Mouse (Mus musculus) embryo, embryonic 10 days (tissue): ENCODE measurements around the gene Camp.
"Not testable (repeated sequence)": the region's sequence is repeated elsewhere in the genome, so short reads cannot be mapped to it uniquely, and the experiment has no call there.

Experiments used
- DNase-seq: peaks from one replicate; pipeline ENCODE4 v3.0.0-alpha.2; 2015; ENCODE audit warnings: low spot score

Camp gene

DNA sequence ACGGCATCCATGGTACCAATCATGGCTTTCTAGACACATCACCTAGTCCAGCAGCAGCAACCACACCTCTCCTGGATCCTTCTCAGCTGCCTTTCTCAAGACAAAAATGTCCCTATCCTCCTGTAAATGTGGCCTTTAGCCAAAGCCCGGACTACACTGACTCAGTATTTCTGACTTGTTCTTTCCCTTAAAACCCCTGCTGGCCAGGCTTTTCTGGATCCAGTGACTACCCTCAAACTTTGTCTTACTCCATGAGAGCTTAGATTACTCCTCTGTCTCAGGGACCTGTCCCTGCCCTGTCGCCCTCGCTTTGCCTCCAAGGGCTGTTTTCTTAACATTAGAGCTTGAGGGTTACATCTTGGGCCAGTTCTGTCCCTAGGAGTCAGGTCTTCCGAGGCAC lies 682 bp upstream of the Camp start:
- DNase-seq: no peak

- no peak for DNase-seq
Measured at GRCm38 (mm10) chr9:109833088-109833412, 16.4 kb downstream of the Camp start.

DNA sequence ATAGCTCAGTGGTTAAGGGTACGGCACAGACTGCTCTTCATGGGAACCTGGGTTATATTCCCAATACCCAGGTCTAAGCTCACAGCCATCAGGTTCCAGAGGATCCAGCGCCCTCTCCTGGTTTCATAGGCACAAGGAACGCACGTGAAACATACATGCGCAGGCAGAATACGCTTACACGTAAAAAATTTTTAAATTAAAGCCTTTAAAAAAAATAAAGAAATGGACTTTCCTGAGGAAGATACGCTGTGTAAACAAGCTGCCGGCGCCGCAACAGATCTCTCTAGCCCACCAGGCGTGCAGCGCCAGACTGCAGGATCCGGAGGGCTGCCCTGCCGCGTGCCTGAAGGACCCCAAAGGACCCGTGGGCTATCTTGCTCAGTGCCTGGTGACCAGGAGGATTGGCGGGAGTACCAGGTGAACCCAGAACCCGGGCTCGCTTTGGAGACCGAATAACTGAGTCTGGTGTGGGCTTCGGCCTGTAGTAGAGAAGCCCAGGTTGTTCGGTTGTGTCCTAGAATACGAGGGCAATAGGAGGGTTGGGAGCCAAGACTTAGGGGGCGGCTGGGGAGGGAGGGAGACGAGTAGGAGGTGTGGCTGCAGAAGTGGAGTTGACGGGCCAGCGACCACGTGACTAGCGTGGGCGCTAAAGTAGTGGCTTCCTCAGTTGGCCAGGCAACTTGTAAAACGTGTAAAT lies 16.9 kb downstream of the Camp start, which contains the start of gene Nme6:
Gene Nme6, plus strand, starts transcription at position 359 of the 697 bp plus-strand sequence.
- peak; percentile 90 for DNase-seq

GRCm38 (mm10) chr9:109826181-109826580 lies 23.2 kb downstream of the Camp start:
- no peak for DNase-seq

GRCm38 (mm10) chr9:109825739-109826138 lies 23.7 kb downstream of the Camp start:
- no peak for DNase-seq

- DNase-seq: no peak
Measured at GRCm38 (mm10) chr9:109816341-109816740, 33.1 kb downstream of the Camp start.

DNA sequence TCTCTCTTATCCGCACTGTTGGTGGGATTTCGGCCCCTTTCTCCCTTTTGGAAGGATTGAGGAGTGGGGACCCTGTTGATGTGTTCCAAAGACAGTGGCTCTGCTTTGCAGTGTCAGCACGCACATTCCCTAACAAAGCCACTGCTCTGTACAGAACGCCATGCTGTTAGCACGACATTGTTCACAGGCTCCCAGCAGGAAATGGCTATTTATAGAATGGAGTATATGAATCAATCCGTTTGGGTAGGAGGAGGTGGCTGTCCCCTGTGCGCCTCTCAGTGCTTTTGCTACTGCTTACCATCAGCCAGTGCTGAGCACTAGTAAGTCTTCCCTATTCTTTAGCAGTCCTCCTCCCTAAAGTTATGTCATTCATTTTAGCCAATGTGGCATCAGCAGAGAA lies 36.0 kb downstream of the Camp start:
- DNase-seq: peak; percentile 15

- DNase-seq: no peak
Measured at GRCm38 (mm10) chr9:109811980-109812379, 37.4 kb downstream of the Camp start, which contains the start of gene Spink8. Spink8 (plus strand) TSS chr9:109812280.

DNA sequence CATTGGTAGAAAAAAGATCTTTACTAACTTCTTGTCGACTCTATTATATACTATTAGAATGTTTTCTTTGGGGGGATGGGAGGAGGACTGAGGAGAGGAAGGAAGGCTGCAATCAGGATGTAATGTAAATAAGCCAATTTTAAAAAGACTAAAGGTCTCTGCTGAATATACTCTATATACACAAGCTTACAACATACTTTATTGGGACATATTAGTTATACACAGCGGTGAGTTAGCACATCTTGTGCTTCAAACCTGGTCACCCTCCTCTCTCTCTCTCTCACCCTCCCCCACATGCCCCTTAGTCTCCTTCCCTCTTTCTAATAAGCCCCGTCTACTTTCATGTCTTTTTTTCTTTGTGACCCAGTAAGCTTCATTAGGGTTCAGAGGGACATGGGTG lies 41.5 kb downstream of the Camp start:
- no peak for DNase-seq

GRCm38 (mm10) chr9:109806695-109807293 lies 42.6 kb downstream of the Camp start:
- no peak for DNase-seq

- no peak for DNase-seq
Measured at GRCm38 (mm10) chr9:109806260-109806659, 43.2 kb downstream of the Camp start.

GRCm38 (mm10) chr9:109805596-109805995 lies 43.8 kb downstream of the Camp start:
- not testable (repeated sequence) for DNase-seq

DNA sequence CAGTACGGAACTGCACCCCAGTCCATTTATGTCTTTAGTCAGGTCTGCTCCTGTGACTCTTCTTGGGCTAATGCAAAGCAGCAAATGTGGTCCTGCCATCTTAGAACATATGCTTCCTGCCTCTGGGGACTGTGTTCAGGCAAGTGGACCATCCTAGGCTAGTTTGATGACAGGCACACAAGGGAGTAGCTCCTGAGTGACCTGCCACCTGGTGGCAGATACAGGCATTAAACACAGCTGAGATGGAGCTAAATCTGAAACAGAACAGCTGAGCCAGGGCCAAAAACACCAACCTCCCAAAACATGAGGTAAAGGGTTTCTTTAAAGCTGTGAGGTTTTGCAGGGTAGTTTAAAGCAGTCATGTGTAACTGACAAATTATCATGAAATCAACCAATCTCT lies 51.4 kb downstream of the Camp start:
- DNase-seq: peak; percentile 52
